Mouse (Mus musculus): ENCODE measurements around the gene Rtkn. TPM values are rescaled to one million over a fixed set of nuclear protein-coding genes. Genes with fewer than 3 reads are reported as not detected.

Rtkn gene
- total RNA-seq (2012; rRNA removed) (0.59 and 0.68 TPM in 2 replicates), total RNA-seq (2014; rRNA removed) (0.54 and 1.3 TPM in 2 replicates), polyA plus RNA-seq (2012; ENCODE audit: insufficient read length, low read depth) (0.47 and 0.78 TPM in 2 replicates)

DNA sequence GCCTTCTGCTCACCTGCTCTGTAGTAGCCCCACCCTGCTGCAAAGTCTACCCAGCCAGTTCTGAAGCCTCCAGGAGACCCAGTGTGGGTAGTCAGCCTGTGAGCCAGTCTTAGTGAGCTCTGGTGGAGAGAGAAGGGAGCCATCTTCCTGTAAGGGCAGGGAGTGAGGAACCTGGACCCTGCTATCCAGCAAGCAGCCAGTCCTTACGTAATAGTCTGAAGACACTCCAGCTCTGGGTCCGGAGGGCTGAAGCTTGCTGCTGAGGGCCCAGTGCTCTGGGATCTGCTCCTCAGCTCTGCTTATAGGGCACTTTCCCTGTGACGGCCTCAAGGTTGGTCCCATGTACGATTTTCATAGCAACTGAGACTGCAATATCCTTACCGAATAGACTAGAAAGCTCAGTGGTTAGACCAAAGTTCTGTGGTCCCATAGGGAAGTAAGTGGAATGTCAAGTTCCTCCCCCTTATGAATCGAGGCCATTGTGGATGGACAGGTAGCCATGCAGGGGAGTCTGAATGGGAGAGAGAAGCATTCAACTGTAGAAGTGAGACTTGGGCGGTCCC is at the start of gene Rtkn:
Gene Rtkn, plus strand, starts transcription at position 513 of the 563 bp plus-strand sequence.
- Histone ChIP-seq H3K4me2 (ENCODE audit: insufficient read depth, low read depth, poor library complexity, severe bottlenecking) (no peak within 1 kb of the TSS; the same call in 1 of the 2 replicates), H3K36me3 (replicated peaks in 1 of 2; ENCODE audit: control insufficient read depth in 1 of 2, insufficient read depth in 1 of 2, low read length in 1 of 2) (no peaks in the 10 kb centered on the region), H3K4me3 (replicated peaks in 1 of 3; ENCODE audit: low read depth in 2 of 3, low read length in 2 of 3, poor library complexity in 1 of 3) (no peak within 1 kb of the TSS), H3K4me1 (ENCODE audit: control insufficient read depth in 1 of 2, insufficient read depth in 2 of 2) (peaks cover 7 to 31% of the 10 kb centered on the region in 2 experiments; a peak in 3 of 4 replicates), H3K27me3 (replicated peaks) (peaks cover 2% of the 10 kb centered on the region), H3K9me3 (replicated peaks; ENCODE audit: low read length) (no peaks in the 10 kb centered on the region), H3K9ac (ENCODE audit: insufficient read depth, low read depth) (no peak within 1 kb of the TSS), H3K79me2 (replicated peaks; ENCODE audit: control insufficient read depth, extremely low read depth, insufficient read depth, poor library complexity, severe bottlenecking) (no peaks in the 10 kb centered on the region), H3K27ac (ENCODE audit: insufficient read depth, low read depth) (no peak within 1 kb of the TSS)
- DNase-seq (ENCODE audit: extremely low read depth) = no peak
- dilution Hi-C loops (cut with MboI; ENCODE audit: extremely low pct_ligation_motif_present, extremely low pct_unique_long_range_greater_than_20kb, low sequenced_read_pairs) = no loop called here
- TF ChIP-seq ZMIZ1 (IDR thresholded peaks at IDR 0.05; ENCODE audit: low read depth, low read length) (no peak), MYC (IDR thresholded peaks at IDR 0.05; ENCODE audit: low read depth, low read length) (no peak), SMC3 (IDR thresholded peaks at IDR 0.05; ENCODE audit: low read depth, low read length) (no peak), ELF1 (IDR thresholded peaks at IDR 0.05; ENCODE audit: low read depth, low read length) (no peak), UBTF (IDR thresholded peaks at IDR 0.05; ENCODE audit: low read depth, low read length) (no peak), JUN (IDR thresholded peaks at IDR 0.05; ENCODE audit: insufficient read depth, low read depth, low read length) (no peak), CHD2 (IDR thresholded peaks at IDR 0.05; ENCODE audit: low read length) (no peak), MAZ (IDR thresholded peaks at IDR 0.05; ENCODE audit: low read depth, low read length) (no peak), TCF12 (IDR thresholded peaks at IDR 0.05; ENCODE audit: low read depth, low read length) (no peak), CHD1 (IDR thresholded peaks at IDR 0.05; ENCODE audit: low read depth, low read length) (no peak), NELFE (IDR thresholded peaks at IDR 0.05; ENCODE audit: low read depth, low read length) (no peak), POLR2AphosphoS2 (IDR thresholded peaks at IDR 0.05; ENCODE audit: low read depth, low read length) (no peak), MAFK (IDR thresholded peaks at IDR 0.05; ENCODE audit: insufficient replicate concordance, low read length) (no peak), CTCF (conservative IDR thresholded peaks at IDR 0.05 in 1 of 2, IDR thresholded peaks at IDR 0.05 in 1 of 2; ENCODE audit: low read depth in 2 of 2, low read length in 2 of 2) (no peak), MAX (IDR thresholded peaks at IDR 0.05; ENCODE audit: low read length) (no peak), EP300 (IDR thresholded peaks at IDR 0.05; ENCODE audit: low read length) (no peak), TBP (conservative IDR thresholded peaks at IDR 0.05; ENCODE audit: low read depth, low read length) (no peak), BHLHE40 (IDR thresholded peaks at IDR 0.05; ENCODE audit: low read depth, low read length) (no peak), IRF4 (IDR thresholded peaks at IDR 0.05; ENCODE audit: low read depth, low read length) (no peak), JUND (conservative IDR thresholded peaks at IDR 0.05; ENCODE audit: low read depth, low read length) (no peak)
- in situ Hi-C loops (cut with MboI; ENCODE audit: low pct_ligation_motif_present, low pct_unique_long_range_greater_than_20kb, low sequenced_read_pairs) = no loop called here

All from CH12.LX (cell line).